Mouse (Mus musculus): ENCODE data around the gene Plvap. TPM values are rescaled to one million over a fixed set of nuclear protein-coding genes. Genes with fewer than 3 reads are reported as not detected.

Plvap gene
- polyA plus RNA-seq, 1 experiment from 2014 or later = 6.8 TPM

- no peak for ATAC-seq
Measured at GRCm38 (mm10) chr8:71474785-71475701, 36.5 kb downstream of the Plvap start.

GRCm38 (mm10) chr8:71474344-71474743, 37.2 kb downstream of the Plvap start:
- Histone ChIP-seq H3K27ac (ENCODE audit: low read depth, low read length) (no peak overlapping the region), H3K9me3 (replicated peaks; ENCODE audit: control insufficient read depth, low read length) (no peaks in the 10 kb centered on the region), H3K4me1 (ENCODE audit: control insufficient read depth, insufficient read depth, low read length) (peaks cover 15% of the 10 kb centered on the region), H3K4me3 (ENCODE audit: low read depth, low read length) (no peak overlapping the region), H3K36me3 (ENCODE audit: control insufficient read depth, insufficient read depth, low read length) (peaks cover 67% of the 10 kb centered on the region), H3K9ac (ENCODE audit: low read length) (no peak overlapping the region), H3K4me2 (ENCODE audit: low read length) (no peak overlapping the region), H3K27me3 (replicated peaks; ENCODE audit: control insufficient read depth, insufficient read depth, low read length) (no peaks in the 10 kb centered on the region)
- ATAC-seq = no peak
- WGBS = 94% methylated on average over 18 of the region's 18 CpGs
- no peak for DNase-seq (ENCODE audit: low spot score)

More at GRCm38 (mm10) chr8:71474785-71475701, 36.5 kb downstream of the Plvap start:
- Histone ChIP-seq H3K9me3 (replicated peaks; ENCODE audit: control insufficient read depth, low read length) (no peaks in the 10 kb centered on the region), H3K4me3 (ENCODE audit: low read depth, low read length) (no peak overlapping the region), H3K4me1 (ENCODE audit: control insufficient read depth, insufficient read depth, low read length) (peaks cover 11% of the 10 kb centered on the region), H3K4me2 (ENCODE audit: low read length) (no peak overlapping the region), H3K9ac (ENCODE audit: low read length) (no peak overlapping the region; the same call in 1 of the 2 replicates), H3K27ac (ENCODE audit: low read depth, low read length) (no peak overlapping the region), H3K27me3 (replicated peaks; ENCODE audit: control insufficient read depth, insufficient read depth, low read length) (no peaks in the 10 kb centered on the region), H3K36me3 (ENCODE audit: control insufficient read depth, insufficient read depth, low read length) (peaks cover 74% of the 10 kb centered on the region)
- DNase-seq (ENCODE audit: low spot score) = no peak
- WGBS = 88% methylated on average over 25 of the region's 25 CpGs

- Histone ChIP-seq H3K36me3 (ENCODE audit: control insufficient read depth, insufficient read depth, low read length) (peaks cover 55% of the 10 kb centered on the region), H3K27ac (ENCODE audit: low read depth, low read length) (no peak overlapping the region), H3K9me3 (replicated peaks; ENCODE audit: control insufficient read depth, low read length) (no peaks in the 10 kb centered on the region), H3K9ac (ENCODE audit: low read length) (no peak overlapping the region), H3K4me2 (ENCODE audit: low read length) (no peak overlapping the region), H3K4me1 (ENCODE audit: control insufficient read depth, insufficient read depth, low read length) (peaks cover 15% of the 10 kb centered on the region), H3K4me3 (ENCODE audit: low read depth, low read length) (no peak overlapping the region), H3K27me3 (replicated peaks; ENCODE audit: control insufficient read depth, insufficient read depth, low read length) (no peaks in the 10 kb centered on the region)
- DNase-seq (ENCODE audit: low spot score) (no peak), ATAC-seq (no peak)
- 90% methylated on average over 8 of the region's 8 CpGs for WGBS
Measured at GRCm38 (mm10) chr8:71472601-71473386, 38.8 kb downstream of the Plvap start.

GRCm38 (mm10) chr8:71471861-71472260, 39.7 kb downstream of the Plvap start:
- WGBS = 94% methylated on average over 17 of the region's 17 CpGs
- H3K36me3 ChIP-seq (ENCODE audit: control insufficient read depth, insufficient read depth, low read length) = peaks cover 51% of the 10 kb centered on the region
- no peaks in the 10 kb centered on the region for H3K27me3 ChIP-seq (replicated peaks; ENCODE audit: control insufficient read depth, insufficient read depth, low read length)

GRCm38 (mm10) chr8:71470913-71471255, 40.7 kb downstream of the Plvap start:
- Histone ChIP-seq H3K4me3 (ENCODE audit: low read depth, low read length) (no peak overlapping the region), H3K9ac (ENCODE audit: low read length) (no peak overlapping the region), H3K27me3 (replicated peaks; ENCODE audit: control insufficient read depth, insufficient read depth, low read length) (no peaks in the 10 kb centered on the region), H3K4me1 (ENCODE audit: control insufficient read depth, insufficient read depth, low read length) (peaks cover 10% of the 10 kb centered on the region), H3K36me3 (ENCODE audit: control insufficient read depth, insufficient read depth, low read length) (peaks cover 51% of the 10 kb centered on the region), H3K9me3 (replicated peaks; ENCODE audit: control insufficient read depth, low read length) (no peaks in the 10 kb centered on the region), H3K4me2 (ENCODE audit: low read length) (no peak overlapping the region), H3K27ac (ENCODE audit: low read depth, low read length) (no peak overlapping the region)
- 72% methylated on average over 5 of the region's 5 CpGs for WGBS
- ATAC-seq (no peak), DNase-seq (ENCODE audit: low spot score) (no peak)

More at GRCm38 (mm10) chr8:71471861-71472260, 39.7 kb downstream of the Plvap start:
- Histone ChIP-seq H3K4me3 (ENCODE audit: low read depth, low read length) (no peak overlapping the region), H3K4me1 (ENCODE audit: control insufficient read depth, insufficient read depth, low read length) (peaks cover 10% of the 10 kb centered on the region), H3K9me3 (replicated peaks; ENCODE audit: control insufficient read depth, low read length) (no peaks in the 10 kb centered on the region), H3K9ac (ENCODE audit: low read length) (no peak overlapping the region), H3K4me2 (ENCODE audit: low read length) (no peak overlapping the region), H3K27ac (ENCODE audit: low read depth, low read length) (no peak overlapping the region)
- DNase-seq (ENCODE audit: low spot score) (no peak), ATAC-seq (no peak)

GRCm38 (mm10) chr8:71470146-71470912, 41.2 kb downstream of the Plvap start:
- Histone ChIP-seq H3K4me3 (ENCODE audit: low read depth, low read length) (peak overlapping the region; percentile 74), H3K9me3 (replicated peaks; ENCODE audit: control insufficient read depth, low read length) (no peaks in the 10 kb centered on the region), H3K4me1 (ENCODE audit: control insufficient read depth, insufficient read depth, low read length) (peaks cover 13% of the 10 kb centered on the region), H3K27me3 (replicated peaks; ENCODE audit: control insufficient read depth, insufficient read depth, low read length) (no peaks in the 10 kb centered on the region), H3K36me3 (ENCODE audit: control insufficient read depth, insufficient read depth, low read length) (peaks cover 47% of the 10 kb centered on the region), H3K4me2 (ENCODE audit: low read length) (peak overlapping the region; percentile 92), H3K9ac (ENCODE audit: low read length) (peak overlapping the region; percentile 77), H3K27ac (ENCODE audit: low read depth, low read length) (no peak overlapping the region)
- 84% methylated on average over 3 of the region's 3 CpGs for WGBS
- ATAC-seq (no peak), DNase-seq (ENCODE audit: low spot score) (no peak)

GRCm38 (mm10) chr8:71469411-71469810, 42.1 kb downstream of the Plvap start:
- peak; percentile 50 for ATAC-seq
- no peaks in the 10 kb centered on the region for H3K9me3 ChIP-seq (replicated peaks; ENCODE audit: control insufficient read depth, low read length)
- WGBS = under 1% methylated on average over 24 of the region's 24 CpGs

GRCm38 (mm10) chr8:71468916-71469315, 42.6 kb downstream of the Plvap start, which contains the start of gene Dda1:
Gene Dda1, plus strand, starts transcription at chr8:71469199.
- Histone ChIP-seq H3K36me3 (ENCODE audit: control insufficient read depth, insufficient read depth, low read length) (peaks cover 33% of the 10 kb centered on the region), H3K4me3 (ENCODE audit: low read depth, low read length) (peak within 1 kb of the TSS; percentile 74), H3K9ac (ENCODE audit: low read length) (peak within 1 kb of the TSS; percentile 77), H3K9me3 (replicated peaks; ENCODE audit: control insufficient read depth, low read length) (no peaks in the 10 kb centered on the region), H3K4me1 (ENCODE audit: control insufficient read depth, insufficient read depth, low read length) (peaks cover 16% of the 10 kb centered on the region), H3K4me2 (ENCODE audit: low read length) (peak within 1 kb of the TSS; percentile 92), H3K27me3 (replicated peaks; ENCODE audit: control insufficient read depth, insufficient read depth, low read length) (no peaks in the 10 kb centered on the region), H3K27ac (ENCODE audit: low read depth, low read length) (peak within 1 kb of the TSS; percentile 80; the same call in 1 of the 2 replicates)
- peak; percentile 91 for ATAC-seq
- WGBS = 0% methylated on average over 52 of the region's 52 CpGs
- DNase-seq (ENCODE audit: low spot score) = peak; percentile 100

More at GRCm38 (mm10) chr8:71469411-71469810, 42.1 kb downstream of the Plvap start:
- Histone ChIP-seq H3K36me3 (ENCODE audit: control insufficient read depth, insufficient read depth, low read length) (peaks cover 38% of the 10 kb centered on the region), H3K9ac (ENCODE audit: low read length) (peak overlapping the region; percentile 77), H3K4me1 (ENCODE audit: control insufficient read depth, insufficient read depth, low read length) (peaks cover 13% of the 10 kb centered on the region), H3K27me3 (replicated peaks; ENCODE audit: control insufficient read depth, insufficient read depth, low read length) (no peaks in the 10 kb centered on the region), H3K4me2 (ENCODE audit: low read length) (peak overlapping the region; percentile 92), H3K27ac (ENCODE audit: low read depth, low read length) (peak overlapping the region; percentile 80; the same call in 1 of the 2 replicates), H3K4me3 (ENCODE audit: low read depth, low read length) (peak overlapping the region; percentile 74)
- peak; percentile 86 for DNase-seq (ENCODE audit: low spot score)
